Mouse (Mus musculus): ENCODE results near the gene Fryl. TPM values are rescaled to one million over a fixed set of nuclear protein-coding genes. Genes with fewer than 3 reads are reported as not detected.
"Not testable (repeated sequence)": the region's sequence is repeated elsewhere in the genome, so short reads cannot be mapped to it uniquely, and the experiment has no call there.

Fryl gene
- polyA plus RNA-seq, 1 experiment, result 30.4 TPM

DNA sequence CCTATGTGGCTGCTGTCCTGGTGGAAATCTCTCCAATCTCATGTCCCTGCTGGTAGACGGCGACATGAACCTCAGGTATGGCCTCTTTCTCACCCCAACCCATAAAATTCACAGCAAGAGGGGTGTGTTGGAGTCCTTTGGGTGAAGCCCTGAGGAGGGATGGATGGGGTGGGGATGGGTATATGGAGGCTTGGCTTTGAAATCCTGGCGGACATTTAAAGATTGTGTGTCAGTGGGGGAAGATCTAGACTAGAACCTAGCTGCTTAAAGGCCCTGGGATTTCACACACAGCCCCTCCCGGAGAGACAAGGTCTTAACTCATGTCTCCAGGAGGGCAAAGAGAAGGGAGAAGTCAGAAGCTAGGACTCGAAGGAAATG is 248.8 kb downstream of the Fryl start:
- no peak overlapping the region for H3K4me3 ChIP-seq (replicated peaks)

DNA sequence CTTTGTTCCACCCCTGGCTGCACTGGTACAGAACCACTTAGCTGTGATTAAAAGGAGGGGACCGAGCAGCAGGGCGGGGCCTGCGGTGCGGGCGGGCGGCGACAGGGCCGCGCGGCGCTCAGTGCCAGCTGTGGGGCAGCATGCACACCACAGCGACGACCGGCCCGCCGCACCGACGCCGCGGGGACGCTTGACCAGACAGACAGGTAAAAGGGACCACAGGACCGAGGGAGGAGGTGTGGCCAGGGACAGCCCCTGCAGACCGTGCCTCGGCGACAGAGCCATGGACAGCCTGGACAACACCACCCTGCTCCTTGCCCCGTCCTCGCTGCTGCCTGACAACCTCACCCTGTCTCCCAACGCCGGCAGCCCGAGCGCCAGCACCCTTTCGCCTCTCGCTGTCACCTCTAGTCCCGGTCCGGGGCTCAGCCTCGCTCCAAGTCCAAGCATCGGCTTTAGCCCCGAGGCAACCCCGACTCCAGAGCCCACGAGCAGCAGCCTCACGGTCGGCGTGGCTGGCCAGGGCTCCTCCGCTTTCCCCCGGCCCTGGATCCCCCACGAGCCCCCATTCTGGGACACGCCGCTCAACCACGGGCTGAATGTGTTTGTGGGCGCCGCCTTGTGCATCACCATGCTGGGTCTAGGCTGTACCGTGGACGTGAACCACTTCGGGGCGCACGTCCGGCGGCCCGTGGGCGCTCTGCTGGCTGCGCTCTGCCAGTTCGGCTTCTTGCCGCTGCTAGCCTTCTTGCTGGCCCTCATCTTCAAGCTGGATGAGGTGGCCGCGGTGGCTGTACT is 249.4 kb downstream of the Fryl start, which contains the start of gene Slc10a4:
Gene Slc10a4, plus strand, starts transcription at position 100 of the 798 bp plus-strand sequence.
- peaks cover 53% of the 10 kb centered on the region for H3K27me3 ChIP-seq (ENCODE audit: control insufficient read depth)
- H3K4me3 ChIP-seq (replicated peaks), result no peak within 1 kb of the TSS

More for the DNA sequence above, 248.8 kb downstream of the Fryl start:
- TF ChIP-seq GATA1 (IDR thresholded peaks at IDR 0.05; ENCODE audit: low read length) (no peak), TAL1 (IDR thresholded peaks at IDR 0.05; ENCODE audit: low read length) (no peak)
- Histone ChIP-seq H3K4me1 (ENCODE audit: control insufficient read depth) (peaks cover 2% of the 10 kb centered on the region), H3K9me3 (ENCODE audit: control insufficient read depth, low read length) (peaks cover 4% of the 10 kb centered on the region; the same call in 1 of the 2 replicates), H3K36me3 (ENCODE audit: control insufficient read depth) (no peaks in the 10 kb centered on the region), H3K27me3 (ENCODE audit: control insufficient read depth) (peaks cover 59% of the 10 kb centered on the region)

DNA sequence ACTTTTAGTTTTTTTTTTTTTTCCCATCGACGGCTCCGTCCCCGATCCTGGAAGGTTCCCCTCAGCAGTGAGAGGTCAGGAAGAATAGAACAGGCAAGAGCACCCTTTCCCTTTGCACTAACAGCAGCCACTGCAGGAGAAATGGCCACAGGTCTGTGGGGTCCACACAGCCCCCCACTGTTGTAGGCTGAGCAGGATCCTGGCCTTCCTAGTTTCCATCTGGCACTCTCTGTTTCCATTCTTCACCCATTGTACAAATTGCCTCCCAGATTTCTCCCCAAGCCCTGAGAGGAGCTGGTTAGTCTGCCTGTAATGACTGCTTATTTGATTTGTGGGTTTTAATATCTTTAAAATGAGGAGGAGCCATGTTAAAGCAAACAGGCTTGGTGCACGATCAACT is 252.4 kb downstream of the Fryl start:
- H3K36me3 ChIP-seq (ENCODE audit: control insufficient read depth), result no peaks in the 10 kb centered on the region
- TF ChIP-seq TAL1 (IDR thresholded peaks at IDR 0.05; ENCODE audit: low read length) (no peak), GATA1 (IDR thresholded peaks at IDR 0.05; ENCODE audit: low read length) (no peak)
- peaks cover 47% of the 10 kb centered on the region for H3K27me3 ChIP-seq (ENCODE audit: control insufficient read depth)
- peaks cover 4% of the 10 kb centered on the region; the same call in 1 of the 2 replicates for H3K9me3 ChIP-seq (ENCODE audit: control insufficient read depth, low read length)
- H3K4me1 ChIP-seq (ENCODE audit: control insufficient read depth), result peaks cover 2% of the 10 kb centered on the region
- no peak overlapping the region for H3K4me3 ChIP-seq (replicated peaks)

More for the DNA sequence above, 249.4 kb downstream of the Fryl start, which contains the start of gene Slc10a4:
- Histone ChIP-seq H3K9me3 (ENCODE audit: control insufficient read depth, low read length) (peaks cover 4% of the 10 kb centered on the region; the same call in 1 of the 2 replicates), H3K36me3 (ENCODE audit: control insufficient read depth) (no peaks in the 10 kb centered on the region), H3K4me1 (ENCODE audit: control insufficient read depth) (peaks cover 2% of the 10 kb centered on the region)
- TF ChIP-seq GATA1 (IDR thresholded peaks at IDR 0.05; ENCODE audit: low read length), result no peak
- no peak for TF ChIP-seq TAL1 (IDR thresholded peaks at IDR 0.05; ENCODE audit: low read length)

DNA sequence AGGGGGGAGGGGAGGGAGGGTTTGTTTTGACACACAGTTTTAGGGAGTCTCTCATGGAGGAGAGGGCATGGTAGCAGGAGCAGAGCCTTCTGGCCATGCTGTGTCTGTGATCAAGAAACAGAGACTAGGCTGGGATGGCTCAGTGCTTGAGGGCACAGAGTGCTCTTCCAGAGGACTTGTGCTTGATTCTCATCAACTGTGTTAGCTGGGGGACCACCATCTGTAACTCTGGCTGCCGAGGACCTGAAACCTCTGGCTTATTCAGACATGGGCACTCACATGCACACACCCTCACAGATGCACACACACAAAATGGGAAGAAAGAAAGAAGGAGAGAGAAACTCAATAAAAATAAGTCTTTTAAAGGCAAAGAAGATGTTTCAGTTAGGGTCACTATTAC is 257.9 kb downstream of the Fryl start:
- not testable (repeated sequence) for H3K9me3 ChIP-seq (ENCODE audit: control insufficient read depth, low read length); H3K4me3 ChIP-seq (replicated peaks); H3K4me1 ChIP-seq (ENCODE audit: control insufficient read depth); H3K36me3 ChIP-seq (ENCODE audit: control insufficient read depth); H3K27me3 ChIP-seq (ENCODE audit: control insufficient read depth)

DNA sequence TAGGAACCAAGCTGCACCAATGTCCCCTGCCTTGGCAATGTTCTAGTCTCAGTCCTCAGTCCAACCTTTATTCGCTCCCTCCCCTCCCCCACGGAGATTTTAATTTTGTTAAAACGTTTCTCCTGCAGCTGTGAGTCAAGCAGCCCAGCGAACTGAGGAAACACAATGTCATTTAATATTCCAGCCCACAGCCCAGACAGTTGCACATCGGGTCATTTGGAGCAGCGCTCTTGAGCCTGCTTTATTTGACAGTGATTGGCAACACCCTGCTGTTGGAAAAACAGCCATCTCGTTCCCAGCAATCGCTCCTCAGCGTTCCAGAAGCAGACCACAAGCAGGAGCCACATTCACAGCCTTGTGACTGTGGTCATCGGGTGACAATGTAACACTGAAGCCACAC is 261.0 kb downstream of the Fryl start:
- Histone ChIP-seq H3K36me3 (ENCODE audit: control insufficient read depth) (no peaks in the 10 kb centered on the region), H3K4me1 (ENCODE audit: control insufficient read depth) (no peaks in the 10 kb centered on the region), H3K9me3 (ENCODE audit: control insufficient read depth, low read length) (no peaks in the 10 kb centered on the region), H3K27me3 (ENCODE audit: control insufficient read depth) (no peaks in the 10 kb centered on the region), H3K4me3 (replicated peaks) (no peak overlapping the region)
- no peak for TF ChIP-seq GATA1 (IDR thresholded peaks at IDR 0.05; ENCODE audit: low read length)
- TF ChIP-seq TAL1 (IDR thresholded peaks at IDR 0.05; ENCODE audit: low read length), result no peak

DNA sequence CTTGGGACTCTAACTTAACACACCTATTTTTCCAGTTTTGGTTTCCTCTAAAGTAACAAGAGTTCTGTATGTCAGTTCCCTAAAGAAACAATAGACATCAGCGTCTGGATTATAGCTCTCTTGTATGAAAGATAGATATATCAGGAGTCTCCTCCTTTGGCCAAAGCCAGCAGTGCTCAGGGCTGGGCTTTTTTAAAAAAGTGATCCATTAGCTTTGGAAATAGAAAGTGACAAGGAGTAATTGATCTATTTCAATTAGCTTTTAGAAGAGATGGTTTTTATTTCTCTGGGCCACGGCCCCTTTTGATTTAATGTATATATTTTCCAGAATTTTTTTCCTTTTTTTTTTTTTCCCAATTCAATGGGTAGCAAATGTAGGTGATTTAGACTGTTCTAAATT is 261.5 kb downstream of the Fryl start:
- Histone ChIP-seq H3K9me3 (ENCODE audit: control insufficient read depth, low read length) (no peaks in the 10 kb centered on the region), H3K4me1 (ENCODE audit: control insufficient read depth) (no peaks in the 10 kb centered on the region), H3K27me3 (ENCODE audit: control insufficient read depth) (no peaks in the 10 kb centered on the region), H3K4me3 (replicated peaks) (no peak overlapping the region), H3K36me3 (ENCODE audit: control insufficient read depth) (no peaks in the 10 kb centered on the region)
- no peak for TF ChIP-seq GATA1 (IDR thresholded peaks at IDR 0.05; ENCODE audit: low read length)
- TF ChIP-seq TAL1 (IDR thresholded peaks at IDR 0.05; ENCODE audit: low read length), result no peak

DNA sequence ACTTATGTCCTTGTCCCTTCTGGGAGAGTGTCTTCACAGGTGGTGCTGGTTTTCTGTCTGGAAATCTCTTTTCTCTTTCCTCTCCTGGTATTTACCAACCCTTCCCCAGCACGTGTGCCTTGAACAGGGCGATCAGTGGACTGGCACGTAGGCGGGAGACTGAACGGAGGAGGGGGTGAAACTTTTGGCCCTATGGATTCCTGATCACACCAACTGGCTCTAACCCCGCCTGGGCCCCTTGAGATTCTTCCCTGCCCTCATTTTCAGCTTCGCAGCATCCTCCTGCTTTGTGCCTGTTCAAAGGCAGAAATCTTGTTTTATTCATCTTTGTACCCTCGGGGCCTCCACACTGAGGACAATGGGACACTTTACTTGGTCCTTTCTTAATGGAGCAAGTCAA is 262.0 kb downstream of the Fryl start:
- TF ChIP-seq GATA1 (IDR thresholded peaks at IDR 0.05; ENCODE audit: low read length), result no peak
- TF ChIP-seq TAL1 (IDR thresholded peaks at IDR 0.05; ENCODE audit: low read length), result no peak
- no peaks in the 10 kb centered on the region for H3K4me1 ChIP-seq (ENCODE audit: control insufficient read depth)
- H3K27me3 ChIP-seq (ENCODE audit: control insufficient read depth), result no peaks in the 10 kb centered on the region

DNA sequence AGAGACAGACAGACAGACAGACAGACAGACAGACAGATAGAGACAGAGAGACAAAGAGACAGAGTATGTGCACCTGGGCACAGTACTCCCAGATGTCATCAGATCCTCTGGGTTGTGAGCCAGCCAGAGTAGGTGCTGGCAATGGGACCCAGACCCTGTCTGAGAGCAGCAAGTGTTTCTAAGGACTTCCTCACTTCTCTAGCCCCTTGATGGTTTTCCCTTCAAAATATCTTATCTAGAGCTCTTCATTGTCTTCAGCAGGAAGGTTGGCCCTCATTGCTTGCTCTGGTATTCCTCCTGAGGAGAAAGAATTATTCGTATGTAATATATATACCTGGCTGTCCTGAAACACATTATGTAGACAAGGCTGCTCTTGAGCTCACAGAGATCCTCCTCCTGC is 263.9 kb downstream of the Fryl start:
- H3K9me3 ChIP-seq (ENCODE audit: control insufficient read depth, low read length), result no peaks in the 10 kb centered on the region
- no peak overlapping the region for H3K4me3 ChIP-seq (replicated peaks)
- no peaks in the 10 kb centered on the region for H3K36me3 ChIP-seq (ENCODE audit: control insufficient read depth)
- no peaks in the 10 kb centered on the region for H3K4me1 ChIP-seq (ENCODE audit: control insufficient read depth)
- no peak for TF ChIP-seq TAL1 (IDR thresholded peaks at IDR 0.05; ENCODE audit: low read length)
- no peak for TF ChIP-seq GATA1 (IDR thresholded peaks at IDR 0.05; ENCODE audit: low read length)
- no peaks in the 10 kb centered on the region for H3K27me3 ChIP-seq (ENCODE audit: control insufficient read depth)

More for the DNA sequence above, 262.0 kb downstream of the Fryl start:
- Histone ChIP-seq H3K9me3 (ENCODE audit: control insufficient read depth, low read length) (no peaks in the 10 kb centered on the region), H3K36me3 (ENCODE audit: control insufficient read depth) (no peaks in the 10 kb centered on the region), H3K4me3 (replicated peaks) (no peak overlapping the region)

DNA sequence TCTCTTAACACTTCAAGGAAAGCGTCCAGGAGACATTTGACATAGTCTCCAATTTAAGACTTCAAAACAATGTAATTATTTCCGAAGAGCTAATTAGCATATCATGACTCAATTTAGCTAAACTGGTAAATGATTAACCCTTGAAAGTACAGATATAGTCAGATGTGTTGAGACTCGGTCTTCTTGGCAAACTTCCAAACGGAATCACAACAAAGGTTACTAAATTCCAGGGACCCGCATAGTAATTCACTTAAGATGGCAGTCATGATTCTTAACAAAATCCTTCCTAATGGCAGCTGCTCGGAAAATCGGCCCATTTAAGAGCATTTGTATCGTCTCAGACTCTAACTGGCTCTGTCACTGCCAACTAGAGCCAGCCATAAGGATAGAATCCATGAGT is 266.7 kb downstream of the Fryl start:
- H3K4me1 ChIP-seq (ENCODE audit: control insufficient read depth), result no peaks in the 10 kb centered on the region

More for the DNA sequence above, 266.7 kb downstream of the Fryl start:
- Histone ChIP-seq H3K36me3 (ENCODE audit: control insufficient read depth) (no peaks in the 10 kb centered on the region), H3K9me3 (ENCODE audit: control insufficient read depth, low read length) (no peaks in the 10 kb centered on the region), H3K27me3 (ENCODE audit: control insufficient read depth) (no peaks in the 10 kb centered on the region), H3K4me3 (replicated peaks) (no peak overlapping the region)
- TF ChIP-seq GATA1 (IDR thresholded peaks at IDR 0.05; ENCODE audit: low read length), result no peak
- no peak for TF ChIP-seq TAL1 (IDR thresholded peaks at IDR 0.05; ENCODE audit: low read length)

All from erythroblast, embryonic 14.5 days (primary cell).